ENCODE assay signal across 8 mouse cellular contexts in the genomic region with DNA sequence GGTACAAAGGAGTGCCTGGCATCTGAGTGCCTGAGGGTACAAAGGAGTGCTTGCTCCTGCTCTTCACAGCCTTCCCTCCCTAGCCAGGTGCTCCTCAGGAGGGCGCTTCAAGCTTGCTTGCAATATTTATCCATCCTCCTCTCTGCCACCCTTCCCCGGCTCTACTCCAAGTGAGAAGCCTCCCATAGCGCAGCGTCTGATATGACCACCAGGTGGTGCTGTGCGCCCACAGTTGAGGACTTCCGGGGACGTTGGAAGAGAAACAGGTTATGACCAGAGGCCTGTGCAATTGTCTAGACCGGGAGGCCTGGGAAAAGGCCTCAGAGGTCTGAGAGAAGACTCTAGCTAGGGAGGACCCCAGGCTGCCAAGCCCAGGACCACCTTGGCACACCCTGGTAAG. TPM values are rescaled to one million over a fixed set of nuclear protein-coding genes. Genes with fewer than 3 reads are reported as not detected.
DNase-seq lines count a peak whose midpoint lies in the region; ATAC-seq lines count a peak whose summit lies in the region.

No protein-coding gene starts in this region.

- peak; percentile 85 for ATAC-seq in hindbrain, embryonic 13.5 days (ENCODE audit: low FRiP score)

- peak overlapping the region; percentile 56; the same call in 1 of the 2 replicates for H3K9ac ChIP-seq in hindbrain, embryonic 13.5 days

- under 1% methylated on average over 8 of the region's 8 CpGs for WGBS in hindbrain, embryonic 13.5 days

- H3K4me3 ChIP-seq in hindbrain, embryonic 13.5 days = no peak overlapping the region

- peak; percentile 93 for DNase-seq in Muller cell, postnatal 12 days (ENCODE audit: inconsistent ontology term)
- DNase-seq in cerebellum, adult 9-11 months = peak; percentile 91
- peak; percentile 88 to 93 for DNase-seq in frontal cortex, postnatal 10 days (ENCODE audit: low spot score in 2 of 2)
- DNase-seq in layer of hippocampus, postnatal 10 days (ENCODE audit: low spot score in 2 of 2) = peak; percentile 97 to 98
- DNase-seq in lung, postnatal 10 days = peak; percentile 94
- peak; percentile 90 for DNase-seq in ovary, postnatal 14 days (ENCODE audit: low spot score)
- peak; percentile 88 for DNase-seq in thymus, postnatal 0 days (ENCODE audit: low spot score)

- H3K36me3 ChIP-seq in hindbrain, embryonic 13.5 days = peaks cover 1% of the 10 kb centered on the region; the same call in 1 of the 2 replicates

- H3K9me3 ChIP-seq in hindbrain, embryonic 13.5 days = no peaks in the 10 kb centered on the region

- H3K27me3 ChIP-seq in hindbrain, embryonic 13.5 days = peaks cover 16% of the 10 kb centered on the region; the same call in 1 of the 2 replicates

- peaks cover 27% of the 10 kb centered on the region for H3K4me1 ChIP-seq in hindbrain, embryonic 13.5 days (replicated peaks)

- peak overlapping the region; percentile 26 for H3K4me2 ChIP-seq in hindbrain, embryonic 13.5 days

- peak overlapping the region; percentile 89 for H3K27ac ChIP-seq in hindbrain, embryonic 13.5 days

RNA-seq across cellular contexts. Expression of gene Camk2n1, which starts 6.7 kb away (rescaled TPM):
- 14.3 and 14.8 TPM in 2 replicates for polyA plus RNA-seq in hindbrain, embryonic 13.5 days (2015; fragmentation: Nextera tagmentation; extraction: Ambion mirVana)
- 100 to 1,000 TPM; 161 to 168 TPM for total RNA-seq in layer of hippocampus, postnatal 10 days (2021)
- 0.36 and 0.47 TPM in 2 replicates for polyA plus RNA-seq in thymus, postnatal 0 days (2015; fragmentation: Nextera tagmentation; extraction: Ambion mirVana)

RNA-seq across cellular contexts. Expression of gene Mul1, which starts 12.9 kb away (rescaled TPM):
- 20.9 and 21.4 TPM in 2 replicates for polyA plus RNA-seq in hindbrain, embryonic 13.5 days (2015; fragmentation: Nextera tagmentation; extraction: Ambion mirVana)
- total RNA-seq in layer of hippocampus, postnatal 10 days (2021) = 10 to 100 TPM; 39.1 to 43.4 TPM
- polyA plus RNA-seq in thymus, postnatal 0 days (2015; fragmentation: Nextera tagmentation; extraction: Ambion mirVana) = 13.7 and 17.7 TPM in 2 replicates

RNA-seq across cellular contexts. Expression of gene Fam43b, which starts 51.1 kb away (rescaled TPM):
- 3.0 and 3.5 TPM in 2 replicates for polyA plus RNA-seq in hindbrain, embryonic 13.5 days (2015; fragmentation: Nextera tagmentation; extraction: Ambion mirVana)
- 10 to 100 TPM; 29.3 to 33.8 TPM for total RNA-seq in layer of hippocampus, postnatal 10 days (2021)
- 0.14 and 0.26 TPM in 2 replicates for polyA plus RNA-seq in thymus, postnatal 0 days (2015; fragmentation: Nextera tagmentation; extraction: Ambion mirVana)

Comparison
In these comparisons a context has a peak if more than half of its experiments do, and no peak if none do; other contexts are left out.
1. RNA of gene Camk2n1, which starts 6.7 kb away (polyA plus RNA-seq): 14.3 to 14.8 TPM in hindbrain, embryonic 13.5 days; 0.36 to 0.47 TPM in thymus, postnatal 0 days; every median in the first group is over 10 times any median in the second.
2. Peak in every context shown above with its lines, with median percentiles within 50 percentile points of each other: DNase-seq.